Mouse (Mus musculus) liver, adult 2 months (tissue): ENCODE results near the gene Zfp800.

Experiments
- CTCF ChIP-seq: fragments of 200-500 bp; IDR thresholded peaks from 2 replicates; pipeline ENCODE4 v1.5.1; 2011; ENCODE audit warnings: low read depth, low read length, control low read depth
- POLR2A ChIP-seq: fragments of 200-500 bp; IDR thresholded peaks from 2 replicates; pipeline ENCODE4 v1.6.1; 2011; ENCODE audit warnings: low read length, control low read depth; ENCODE audit not compliant: insufficient read depth; ENCODE audit errors: extremely low read depth

DNA sequence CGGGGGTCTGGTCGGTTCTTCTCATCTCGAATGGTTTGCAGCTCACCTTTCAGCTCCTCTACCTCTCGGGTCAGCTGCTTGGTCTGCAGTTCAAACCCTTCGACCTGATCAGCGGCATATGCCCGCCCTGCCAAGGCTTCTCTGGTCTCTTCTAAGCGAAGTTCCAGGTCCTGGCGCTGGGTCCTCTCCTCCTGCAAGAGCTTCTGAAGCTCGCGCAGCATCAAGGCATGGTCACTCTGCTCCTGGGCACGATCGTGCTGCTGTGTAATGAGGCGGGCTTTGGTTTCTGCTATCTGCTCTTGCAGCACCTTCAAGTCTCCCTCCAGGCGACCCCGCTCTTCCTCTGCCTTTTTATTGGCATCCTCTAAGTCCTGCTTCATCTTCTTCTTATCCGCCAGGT lies 22.6 kb upstream of the Zfp800 start:
- no peak for TF ChIP-seq CTCF
- TF ChIP-seq POLR2A: no peak
